In genomic region chr7:136894106-136894986, GRCm38 (mm10) we compare ENCODE assay signal across 8 mouse cellular contexts. TPM values are rescaled to one million over a fixed set of nuclear protein-coding genes. Genes with fewer than 3 reads are reported as not detected.
DNase-seq lines count a peak whose midpoint lies in the region; ATAC-seq lines count a peak whose summit lies in the region.

Gene Mgmt, plus strand, starts transcription at chr7:136894614.

- DNase-seq in adrenal gland, adult 8-10 months, result peak; percentile 94
- peak; percentile 80 for DNase-seq in embryo, embryonic 11.5 days (ENCODE audit: low read depth, low spot score)
- DNase-seq in gastrocnemius, postnatal 25 days, result peak; percentile 93
- peak; percentile 64 to 83 for DNase-seq in left cerebral cortex, adult 9 months (ENCODE audit: low spot score in 2 of 2)
- DNase-seq in right cerebral cortex, adult 2 months (ENCODE audit: low spot score in 2 of 2), result peak; percentile 80 to 82
- DNase-seq in urinary bladder, postnatal 10 days (ENCODE audit: low spot score), result peak; percentile 57

- H3K27me3 ChIP-seq in megakaryocyte, embryonic 14.5 days (replicated peaks), result no peaks in the 10 kb centered on the region

- peaks cover 6% of the 10 kb centered on the region; the same call in 1 of the 2 replicates for H3K9me3 ChIP-seq in megakaryocyte, embryonic 14.5 days

- H3K36me3 ChIP-seq in megakaryocyte, embryonic 14.5 days (replicated peaks; ENCODE audit: low read length), result no peaks in the 10 kb centered on the region

- H3K4me3 ChIP-seq in megakaryocyte, embryonic 14.5 days (replicated peaks), result peak within 1 kb of the TSS; percentile 92

- peaks cover 21% of the 10 kb centered on the region for H3K4me1 ChIP-seq in megakaryocyte, embryonic 14.5 days

- ATAC-seq in inflammation-experienced regulatory T-cells, adult 6 months, result peak; percentile 98

RNA-seq across cellular contexts. Expression of gene Mgmt, which starts in this region (rescaled TPM):
- 1 to 10 TPM; 3.7 to 5.9 (median 4.7) TPM for total RNA-seq in adrenal gland, adult 8-10 months (2022)
- 1 to 10 TPM; 1.8 to 2.5 TPM for total RNA-seq in gastrocnemius, postnatal 25 days (2021)
- polyA plus RNA-seq in inflammation-experienced regulatory T-cells, adult 6 months (2017; shearing (Covaris generic)), result 10 to 100 TPM in 2 of 3 experiments, 1 to 10 TPM in 1; 5.8 to 14.2 (median 10.3) TPM
- polyA plus RNA-seq in megakaryocyte, embryonic 14.5 days (2012; ENCODE audit: insufficient read depth, low replicate concordance), result 7.9 and 11.8 TPM in 2 replicates

Comparison
In these comparisons a context has a peak if more than half of its experiments do, and no peak if none do; other contexts are left out.
1. Peak in every context shown above with its lines: DNase-seq, ATAC-seq and H3K4me3 ChIP-seq.